Mouse (Mus musculus): ENCODE results near the gene Has1. TPM values are rescaled to one million over a fixed set of nuclear protein-coding genes. Genes with fewer than 3 reads are reported as not detected.
"Not testable (repeated sequence)": the region's sequence is repeated elsewhere in the genome, so short reads cannot be mapped to it uniquely, and the experiment has no call there.

Gene Has1
- total RNA-seq, 2 experiments from 2014 or later: 0.20 to 0.67 TPM

DNA sequence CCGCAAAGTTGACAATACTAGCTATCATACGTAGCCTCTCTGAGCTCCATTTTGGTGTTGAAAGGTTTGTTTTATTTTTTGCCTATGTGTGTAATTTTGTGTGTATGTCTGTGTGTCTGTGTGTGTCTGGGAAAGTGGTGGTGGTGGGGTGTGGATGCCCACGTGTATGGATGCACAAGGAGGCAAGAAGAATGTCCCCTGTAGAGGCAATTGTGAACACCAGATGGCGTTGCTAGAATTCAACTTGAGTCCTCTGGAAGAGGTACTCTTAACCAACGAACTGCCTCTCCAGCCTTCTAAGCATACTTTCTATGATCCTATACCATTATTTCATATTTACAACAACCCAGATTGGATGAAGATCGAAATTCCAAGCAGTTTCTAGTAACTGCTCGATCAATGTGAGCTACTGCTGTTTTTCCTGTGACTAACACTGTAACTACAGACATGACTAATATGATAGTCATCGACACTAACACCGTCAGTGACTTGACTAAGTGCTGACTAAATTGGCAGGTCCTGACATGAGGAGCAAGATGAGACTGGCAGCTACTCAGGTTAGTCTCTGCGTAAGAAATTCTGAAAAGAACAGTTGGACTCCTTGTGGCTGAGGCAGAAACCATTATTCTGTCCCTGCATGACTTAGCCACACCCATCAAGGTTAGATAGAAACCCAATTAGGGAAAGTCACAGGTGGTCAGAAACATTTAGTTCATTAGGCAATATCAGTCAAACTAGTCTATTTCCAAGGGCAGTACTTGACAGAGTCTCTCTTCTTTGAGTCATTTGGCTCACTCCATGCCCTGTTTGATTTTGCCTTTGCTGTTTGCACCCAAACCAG, 9.6 kb downstream of the Has1 start:
- no peak for DNase-seq (ENCODE audit: low spot score in 2 of 2)

DNA sequence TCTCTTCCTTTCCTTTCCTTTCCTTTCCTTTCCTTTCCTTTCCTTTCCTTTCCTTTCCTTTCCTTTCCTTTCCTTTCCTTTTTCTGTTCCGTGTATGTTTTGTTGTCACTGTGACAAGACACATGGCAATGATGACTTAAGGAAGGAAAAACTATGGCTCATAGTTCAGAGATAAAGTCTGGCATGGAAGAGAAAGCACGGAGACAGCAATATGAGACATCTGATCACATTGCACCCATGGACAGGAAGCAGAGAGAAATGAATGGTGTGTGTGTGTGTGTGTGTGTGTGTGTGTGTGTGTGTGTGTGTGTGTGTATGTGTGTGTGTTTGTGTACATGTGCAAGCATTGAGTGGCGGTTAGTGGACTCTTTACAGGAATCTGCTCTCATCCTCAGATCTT, 10.4 kb downstream of the Has1 start:
- DNase-seq (ENCODE audit: low spot score in 2 of 2): not testable (repeated sequence)

DNA sequence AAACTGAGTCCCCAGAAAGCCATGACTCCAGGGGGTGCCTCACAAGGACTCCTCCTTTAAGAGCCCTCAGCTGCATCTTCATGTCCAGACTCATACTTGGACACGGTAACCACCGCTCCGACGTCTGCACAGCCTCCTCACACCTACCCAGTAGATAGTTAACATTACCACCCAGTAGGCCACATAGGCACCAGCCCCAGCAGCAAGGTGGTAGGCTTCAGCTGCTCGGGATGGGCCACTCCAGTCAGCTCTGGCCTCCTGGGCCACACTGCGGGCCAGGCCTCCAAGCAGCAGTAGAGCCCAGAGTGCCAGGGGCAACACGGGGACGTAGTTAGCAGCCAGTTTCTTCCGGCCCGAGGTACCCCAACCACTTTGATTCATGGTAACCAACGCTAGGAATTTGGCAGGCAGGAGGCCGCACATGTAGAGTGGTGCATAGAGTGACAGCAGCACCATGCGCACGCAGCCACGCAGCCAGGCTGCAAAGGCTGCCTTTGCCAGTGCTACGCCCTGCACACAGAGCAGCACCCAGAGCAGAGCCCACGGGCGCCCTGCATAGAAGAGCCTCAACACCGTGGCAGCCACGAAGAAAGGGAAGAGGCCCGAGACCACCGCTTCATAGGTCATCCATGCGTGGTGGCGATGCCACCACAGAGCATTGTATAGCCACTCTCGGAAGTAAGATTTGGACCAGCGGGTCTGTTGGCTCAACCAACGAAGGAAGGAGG, 11.3 kb downstream of the Has1 start:
- DNase-seq (ENCODE audit: low spot score in 2 of 2): no peak

DNA sequence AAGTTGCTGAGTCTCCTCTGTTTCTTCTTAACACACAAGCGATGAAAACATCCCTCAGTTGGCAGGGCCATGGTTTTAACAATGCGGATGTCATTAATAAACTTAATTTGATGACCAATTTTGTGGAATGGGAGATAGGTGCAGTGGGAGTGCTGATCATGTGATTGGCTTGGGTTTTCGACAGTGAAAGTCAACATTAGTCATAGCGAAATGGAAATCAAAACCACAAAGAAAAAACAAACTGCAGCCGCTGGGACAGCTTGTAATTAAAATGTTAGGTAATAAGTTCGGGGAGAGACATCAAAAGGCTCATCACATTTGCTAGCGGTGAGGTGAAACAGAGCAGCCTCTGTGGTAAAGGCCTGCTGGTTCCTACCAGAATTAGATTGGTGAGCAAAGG, 14.2 kb downstream of the Has1 start:
- no peak for DNase-seq (ENCODE audit: low spot score in 2 of 2)

DNA sequence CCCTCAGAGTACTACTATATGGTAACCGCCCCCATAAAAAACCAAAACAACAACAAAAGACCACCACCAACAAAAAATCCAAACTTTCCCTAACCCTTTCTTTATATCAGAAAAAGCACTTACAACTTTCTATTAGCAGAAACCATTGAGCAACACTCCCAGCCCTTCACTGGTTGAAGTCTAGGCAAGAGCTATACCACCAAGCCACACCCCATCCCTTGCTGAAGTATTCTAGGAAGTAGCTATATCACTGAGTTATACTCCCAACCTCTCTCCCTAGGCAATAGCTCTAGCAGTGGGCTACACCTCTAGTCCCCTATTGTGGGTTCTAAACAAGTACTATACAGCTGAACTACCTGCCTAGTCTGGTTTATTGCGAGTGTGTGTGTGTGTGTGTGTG, 15.7 kb downstream of the Has1 start:
- DNase-seq (ENCODE audit: low spot score in 2 of 2): no peak

DNA sequence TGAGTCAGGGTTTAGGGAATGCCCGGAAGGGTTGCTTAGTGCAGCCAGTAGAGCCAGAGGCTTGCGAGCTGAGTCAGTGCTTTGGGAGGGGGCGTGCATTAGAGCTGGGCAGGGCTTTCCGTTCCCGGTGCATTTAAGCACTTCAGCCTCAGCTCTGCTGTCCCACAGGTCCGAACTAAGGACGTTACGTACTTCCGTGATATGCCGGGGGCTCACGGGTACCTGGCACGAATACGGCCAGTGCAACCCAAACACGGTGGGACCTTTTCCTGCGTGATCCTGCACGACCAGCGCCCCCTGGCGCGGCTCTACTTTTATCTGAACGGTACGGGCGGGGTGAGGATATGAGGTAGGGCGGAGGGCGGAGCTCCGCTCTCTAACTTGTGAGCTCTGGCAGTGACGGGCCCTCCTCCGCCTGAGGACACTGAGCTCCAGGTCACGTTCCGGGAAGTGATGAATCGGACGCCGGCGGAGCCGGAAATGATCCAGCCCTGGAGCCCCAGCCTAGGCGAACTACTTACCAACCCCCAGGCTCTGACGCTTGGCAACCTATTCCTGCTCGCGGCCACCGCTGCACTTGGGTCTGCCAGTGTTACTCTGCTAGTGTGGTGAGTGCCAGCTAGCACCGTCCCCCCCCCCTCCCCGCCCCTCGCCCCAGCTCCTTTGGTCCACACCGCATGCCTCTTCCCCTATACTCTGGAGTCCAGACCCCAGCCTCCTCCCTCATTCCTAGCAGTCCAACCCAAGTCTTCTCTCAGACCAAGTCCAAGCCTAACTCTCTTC, 16.9 kb downstream of the Has1 start:
- DNase-seq (ENCODE audit: low spot score in 2 of 2): peak; percentile 93 to 97

DNA sequence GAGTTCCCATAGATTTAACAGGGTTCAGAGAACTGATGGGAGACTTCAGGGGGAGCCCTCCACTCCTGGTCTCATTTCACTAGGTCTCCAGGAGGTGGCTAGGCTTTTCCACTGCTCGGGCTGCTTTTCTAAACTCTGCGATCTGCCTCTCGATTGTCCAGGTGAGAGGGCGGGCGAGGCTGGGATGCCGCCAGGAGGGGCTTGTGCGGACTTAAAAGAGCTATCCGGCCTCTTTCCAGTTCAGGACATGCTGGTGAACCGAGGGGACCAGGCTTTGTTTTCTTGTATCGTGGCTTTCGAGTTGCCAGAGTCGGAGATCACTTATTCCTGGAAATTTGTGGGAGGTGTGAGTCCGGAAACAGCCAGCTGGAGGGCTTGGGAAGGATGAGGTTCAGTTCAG, 17.6 kb downstream of the Has1 start:
- DNase-seq (ENCODE audit: low spot score in 2 of 2): no peak

DNA sequence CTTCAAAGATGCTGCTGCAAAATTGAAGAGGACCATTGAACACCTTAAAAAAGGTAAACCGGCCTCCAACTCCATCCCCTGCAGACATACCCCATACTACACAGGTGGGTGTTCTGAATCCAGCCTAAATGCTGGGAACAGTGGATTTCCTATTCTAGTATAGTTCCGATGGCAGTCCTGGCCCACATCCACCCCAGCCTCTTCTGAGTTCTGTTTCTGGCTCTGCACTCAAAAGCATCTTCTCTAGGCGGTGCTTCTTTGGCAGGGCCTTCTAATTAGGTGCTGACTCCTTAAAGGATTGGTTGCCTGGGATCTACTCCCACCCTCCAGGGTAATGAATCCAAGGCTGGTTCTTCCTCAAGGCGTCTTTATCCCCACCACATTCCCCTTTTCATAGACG, 18.9 kb downstream of the Has1 start:
- no peak for DNase-seq (ENCODE audit: low spot score in 2 of 2)

DNA sequence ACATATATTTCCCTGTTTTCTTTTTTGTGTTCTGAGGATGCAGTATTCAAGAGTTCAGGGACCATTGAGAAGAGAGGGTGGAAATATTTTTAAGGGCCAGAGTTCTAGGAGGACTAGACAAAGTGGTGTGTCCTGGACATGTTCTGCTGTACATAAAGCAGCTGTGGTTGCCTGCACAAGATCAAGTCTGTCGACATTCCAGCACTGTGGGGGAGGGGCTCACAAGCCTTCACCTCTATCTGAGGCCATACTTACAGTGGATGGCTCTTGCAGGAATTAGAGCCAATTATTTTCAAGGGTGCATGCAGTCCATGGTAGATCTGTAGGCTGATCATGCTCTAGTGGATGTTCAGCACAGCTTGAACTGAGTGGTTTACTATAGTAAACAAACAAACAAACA, 20.1 kb downstream of the Has1 start:
- DNase-seq (ENCODE audit: low spot score in 2 of 2): no peak

DNA sequence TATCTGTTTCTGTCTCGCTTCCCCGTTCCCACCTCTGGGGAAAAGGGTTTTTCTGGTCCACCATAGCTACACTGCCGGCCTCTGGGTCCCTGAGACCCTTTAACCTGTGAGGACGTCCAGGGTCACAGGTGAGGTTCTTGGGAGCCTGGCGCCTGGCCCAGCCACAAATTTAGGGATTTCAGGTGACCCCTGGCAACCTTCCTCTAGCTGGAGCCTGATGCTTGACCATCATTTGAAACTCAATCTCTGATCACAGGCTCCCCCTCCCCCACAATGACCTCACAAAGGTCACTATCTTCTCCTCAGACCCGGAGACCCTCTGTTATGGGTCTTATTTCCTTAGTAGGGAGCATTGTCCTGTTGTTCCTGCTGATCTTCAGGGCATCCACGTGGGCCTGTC, 24.3 kb downstream of the Has1 start:
- no peak for DNase-seq (ENCODE audit: low spot score in 2 of 2)

DNA sequence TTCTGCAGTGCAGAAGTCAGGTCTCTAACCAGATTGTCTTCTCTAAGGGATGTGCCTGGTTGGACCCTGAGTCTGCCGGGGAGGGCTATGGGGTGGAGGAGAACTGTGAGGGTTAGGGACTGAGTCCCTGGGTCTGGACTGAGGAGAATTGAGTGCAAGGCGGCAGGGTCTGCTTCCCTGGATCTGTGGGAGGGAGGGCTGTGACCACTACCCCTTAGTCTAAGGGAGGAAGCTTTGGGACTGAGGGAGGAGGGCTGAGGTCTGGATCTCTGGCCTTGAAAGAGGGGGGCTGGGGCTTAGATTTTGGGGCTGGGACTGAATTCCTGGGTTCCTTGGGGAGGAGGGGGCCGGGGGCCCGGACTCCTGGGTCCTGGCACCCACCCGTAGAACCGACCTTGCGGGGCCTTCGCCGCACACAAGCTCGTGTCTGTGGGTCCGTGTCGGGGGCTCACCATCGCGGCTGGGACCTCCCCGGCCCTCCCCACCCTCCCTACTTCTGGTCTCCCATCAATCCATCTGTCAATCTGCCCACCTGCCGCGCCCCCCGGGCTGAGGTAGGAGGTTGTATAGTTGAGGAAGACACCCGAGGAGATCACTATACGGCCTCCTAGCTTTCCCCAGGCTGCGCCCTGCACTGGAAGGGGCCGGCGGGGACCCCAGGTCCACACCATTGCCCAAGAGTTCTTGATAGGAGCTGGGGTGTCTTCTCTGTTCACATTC, 25.0 kb downstream of the Has1 start:
- no peak for DNase-seq (ENCODE audit: low spot score in 2 of 2)

DNA sequence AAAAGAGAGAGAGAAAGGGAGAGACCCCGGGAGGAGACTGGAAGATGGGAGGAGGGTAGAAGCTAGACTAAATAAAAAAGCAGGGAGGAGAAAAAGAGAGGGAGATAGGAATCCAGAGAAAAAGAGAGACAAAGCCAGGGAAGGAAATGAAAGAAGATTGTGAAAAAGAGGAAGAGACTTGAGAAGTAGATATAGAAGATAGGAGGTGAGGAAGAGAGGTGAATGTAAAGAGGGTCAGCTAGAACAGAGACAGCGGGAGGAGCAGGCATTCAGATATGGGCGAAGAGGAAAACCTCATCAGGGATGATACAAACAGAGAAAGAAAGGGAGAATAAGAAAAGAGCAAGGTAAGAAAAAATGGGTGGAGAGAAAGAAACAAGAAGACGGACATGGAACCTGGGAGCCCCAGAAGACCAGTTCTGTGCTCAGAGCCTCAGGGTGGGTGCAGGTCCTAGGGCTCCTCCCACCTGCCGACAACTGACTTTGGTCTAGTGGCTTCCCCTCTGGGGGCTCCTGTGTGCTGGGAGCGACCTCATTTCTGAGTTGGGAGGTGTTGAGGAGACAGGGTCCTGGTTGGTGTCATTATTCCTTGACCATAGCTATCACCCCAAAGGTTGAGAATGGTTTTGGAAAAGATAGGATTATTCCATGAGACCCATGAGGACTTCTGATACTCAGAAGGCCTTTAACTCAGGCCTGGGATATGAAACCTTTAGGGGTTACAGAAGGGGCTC, 25.8 kb downstream of the Has1 start:
- no peak for DNase-seq (ENCODE audit: low spot score in 2 of 2)

DNA sequence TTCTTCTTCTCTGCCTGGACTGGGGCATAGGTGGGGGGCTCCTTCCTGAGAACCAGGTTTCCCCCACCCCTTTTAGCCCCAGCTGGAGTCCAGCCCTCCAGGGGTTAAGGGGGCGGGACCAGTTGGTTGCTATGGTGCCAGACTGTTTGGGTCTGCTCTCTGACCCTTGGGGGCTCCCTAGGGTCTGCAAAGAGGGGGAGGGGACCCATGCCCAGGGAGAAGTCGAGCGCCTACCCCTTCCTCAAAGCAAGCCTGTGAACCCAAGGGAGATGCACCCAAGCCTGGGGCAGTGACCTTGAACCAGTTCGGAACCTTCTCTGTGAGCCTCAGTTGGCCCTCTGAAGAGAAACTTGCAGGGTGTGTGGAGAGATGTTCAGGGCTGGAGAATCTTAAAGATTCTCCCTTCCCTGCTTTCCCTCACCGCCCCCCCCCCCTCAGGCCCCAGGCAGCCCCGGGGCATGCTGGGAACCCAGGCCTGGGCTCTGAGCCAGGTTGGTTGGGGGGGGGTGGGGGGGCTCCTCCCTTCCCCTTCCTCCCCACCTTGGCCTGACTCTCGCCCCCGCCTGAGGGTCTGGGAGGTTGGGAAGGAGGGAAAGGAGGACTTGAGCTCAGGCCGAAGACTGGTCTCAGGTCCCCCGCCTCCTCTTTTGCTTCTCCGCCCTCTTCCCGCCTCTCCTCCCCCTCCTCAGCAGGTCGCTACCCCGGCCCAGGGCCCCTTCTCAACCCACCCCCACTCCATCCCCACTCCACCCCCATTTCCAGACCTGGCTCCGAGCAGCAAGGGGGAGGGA, 26.6 kb downstream of the Has1 start:
- DNase-seq (ENCODE audit: low spot score in 2 of 2): no peak

DNA sequence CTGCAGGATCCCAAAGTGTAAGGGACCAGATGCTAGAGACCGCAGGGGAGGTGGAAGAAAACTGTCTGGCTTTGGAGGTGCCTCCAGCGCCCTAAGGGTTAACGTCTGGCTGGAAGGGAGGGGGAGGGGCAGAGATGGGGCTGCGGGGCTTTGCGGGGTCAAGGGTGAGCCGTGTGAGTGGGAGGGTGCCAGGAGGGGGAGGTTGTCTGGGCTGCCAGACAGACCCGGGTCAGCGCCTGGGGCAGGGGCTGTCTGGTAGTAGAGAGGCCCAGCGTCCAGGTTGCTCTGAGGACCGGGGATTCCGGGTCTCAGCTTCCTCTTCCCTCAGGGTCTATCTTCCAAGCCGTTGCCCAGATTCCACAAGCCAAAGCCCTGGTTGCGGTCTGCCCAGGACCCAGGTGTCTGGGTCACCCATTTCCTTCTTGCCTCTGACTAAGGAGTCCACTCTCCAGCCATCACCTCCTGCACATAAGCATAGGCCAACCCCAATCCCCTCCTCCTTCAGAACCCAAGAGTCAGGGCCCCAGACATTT, 27.3 kb downstream of the Has1 start:
- peak in 1 of 2 experiments; percentile 56 for DNase-seq (ENCODE audit: low spot score in 2 of 2)

DNA sequence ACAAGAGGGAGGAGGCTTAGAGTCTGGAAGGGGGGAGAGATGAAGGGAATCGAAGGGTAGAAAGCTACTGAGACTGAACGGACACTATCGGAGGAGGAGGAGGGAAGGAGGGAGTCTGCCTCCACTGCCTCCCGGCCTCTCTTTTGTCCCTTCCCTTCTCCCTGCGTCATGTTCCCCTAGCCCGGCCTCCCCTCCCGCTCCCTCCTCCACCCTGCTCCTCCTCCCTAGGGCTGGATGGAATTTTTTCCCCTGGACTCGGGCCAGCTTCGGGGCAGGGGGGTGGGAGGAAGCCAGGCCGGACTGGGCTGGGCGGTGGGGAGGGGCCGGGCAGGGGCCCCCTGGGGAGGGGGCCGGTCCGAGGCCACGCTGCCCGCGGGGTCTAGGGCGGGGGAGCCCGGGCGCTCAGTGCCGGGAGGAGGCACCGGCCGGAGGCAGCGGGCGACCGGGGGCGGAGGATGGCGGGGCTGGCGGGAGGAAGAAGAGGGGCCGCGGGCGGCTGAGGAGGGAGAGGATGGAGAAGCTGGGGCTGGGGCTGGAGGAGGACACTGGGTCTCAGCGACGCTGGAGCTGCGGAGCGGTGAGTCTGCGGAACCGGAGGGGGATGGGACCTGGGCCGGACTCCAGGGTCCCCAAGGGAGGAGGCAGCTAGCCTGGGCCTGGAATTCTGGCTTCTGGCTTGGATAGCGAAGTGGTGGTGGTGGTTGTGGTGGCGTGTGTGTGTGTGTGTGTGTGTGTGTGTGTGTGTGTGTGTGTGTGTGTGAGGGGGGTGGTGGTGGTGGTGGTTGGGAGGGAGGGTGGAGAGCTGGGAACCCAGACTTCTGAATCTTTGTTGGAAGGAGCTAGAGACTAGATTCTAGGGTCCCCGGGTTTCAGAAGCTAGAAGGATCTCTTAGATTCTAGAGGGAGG, 28.0 kb downstream of the Has1 start, which contains the start of gene Spaca6:
Gene Spaca6, plus strand, starts transcription at position 408 of the 907 bp plus-strand sequence.
- DNase-seq (ENCODE audit: low spot score in 2 of 2): peak; percentile 88 to 91

DNA sequence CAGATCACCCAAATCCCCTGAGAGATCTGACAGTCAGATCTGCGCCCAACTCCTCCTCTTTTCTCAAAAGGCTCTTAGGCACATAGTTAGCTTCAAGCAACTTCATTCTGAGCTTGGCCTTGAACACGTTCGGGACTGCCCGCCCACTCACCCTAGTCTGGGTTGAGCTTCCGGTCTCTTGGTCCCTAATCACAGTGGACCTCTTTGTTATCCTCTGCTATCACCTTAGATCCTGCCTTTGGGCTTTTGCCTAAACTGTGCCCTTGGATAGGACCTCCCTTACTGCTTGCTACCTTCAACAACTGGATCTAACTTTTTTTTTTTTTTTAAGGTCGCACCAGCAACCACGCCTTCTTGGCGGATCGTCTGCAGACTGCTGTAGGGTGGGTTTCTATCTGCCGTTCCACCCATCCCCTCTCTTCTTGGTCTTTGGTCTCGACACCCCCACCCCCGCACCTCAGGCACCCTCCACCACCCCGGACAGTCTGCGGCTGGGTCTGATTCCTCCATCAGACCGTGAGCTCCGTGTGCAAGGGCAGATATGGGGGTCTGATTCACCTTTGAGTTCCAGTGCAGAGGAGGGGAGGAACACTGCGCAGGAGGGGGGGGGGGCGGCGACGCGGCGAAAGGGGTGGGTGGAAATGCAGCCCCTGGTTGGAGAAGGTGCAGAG, 28.9 kb downstream of the Has1 start:
- DNase-seq (ENCODE audit: low spot score in 2 of 2): peak in 1 of 2 experiments; percentile 48

DNA sequence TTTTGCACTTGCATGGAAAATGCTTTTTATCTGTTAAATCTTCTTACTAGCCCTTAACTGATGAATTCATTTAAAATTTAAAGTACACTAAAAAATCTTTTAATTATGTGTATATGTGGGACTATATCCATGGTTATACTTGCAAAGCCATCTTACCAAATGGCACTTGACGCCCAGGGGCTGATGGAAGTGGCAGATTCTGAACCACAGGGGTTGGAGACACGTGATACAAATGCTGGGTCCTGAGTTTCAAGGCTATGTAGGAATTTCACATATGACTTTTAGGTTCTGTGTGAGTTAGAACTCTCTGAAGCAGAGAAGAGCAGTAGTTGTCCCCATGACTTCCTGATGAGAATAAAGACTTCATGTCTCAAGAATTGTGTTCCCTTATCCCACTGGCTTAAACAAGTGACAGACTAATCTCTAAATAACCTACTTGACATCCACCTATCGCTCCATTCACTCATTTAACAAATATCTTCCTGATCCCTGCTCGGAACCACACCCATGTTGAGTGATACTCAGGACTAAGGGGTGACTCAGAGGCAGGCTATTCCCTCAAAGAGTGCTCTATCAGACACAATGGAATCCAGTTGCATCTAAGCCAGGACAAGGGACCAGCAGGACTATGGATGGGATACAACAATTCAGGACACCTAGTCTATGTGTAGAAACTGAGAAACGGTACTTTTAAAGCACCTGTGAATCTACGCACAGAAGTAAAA, 31.2 kb downstream of the Has1 start:
- DNase-seq (ENCODE audit: low spot score in 2 of 2): no peak
